Mouse (Mus musculus): ENCODE data around the gene Eed.

Eed gene

GRCm38 (mm10) chr7:89907950-89908349 is 72.8 kb downstream of the Eed start:
- peak; percentile 27 to 80 for DNase-seq

Data from lung, postnatal 4 days (tissue).